Mouse (Mus musculus) subcutaneous adipose tissue, adult 2 months (tissue): ENCODE data around the gene Gm10717. TPM values are rescaled to one million over a fixed set of nuclear protein-coding genes. Genes with fewer than 3 reads are reported as not detected.

Experiments
- polyA plus RNA-seq: library from polyadenylated mRNA; depleted of rRNA; stranded (reverse); fragments of >200 nt; gene quantifications from 2 replicates; pipeline ENCODE4 v1.2.3, GENCODE M21; 2012; ENCODE audit warnings: low replicate concordance; rRNA removed

The Gm10717 gene
- polyA plus RNA-seq, result not detected in 2 replicates

DNA sequence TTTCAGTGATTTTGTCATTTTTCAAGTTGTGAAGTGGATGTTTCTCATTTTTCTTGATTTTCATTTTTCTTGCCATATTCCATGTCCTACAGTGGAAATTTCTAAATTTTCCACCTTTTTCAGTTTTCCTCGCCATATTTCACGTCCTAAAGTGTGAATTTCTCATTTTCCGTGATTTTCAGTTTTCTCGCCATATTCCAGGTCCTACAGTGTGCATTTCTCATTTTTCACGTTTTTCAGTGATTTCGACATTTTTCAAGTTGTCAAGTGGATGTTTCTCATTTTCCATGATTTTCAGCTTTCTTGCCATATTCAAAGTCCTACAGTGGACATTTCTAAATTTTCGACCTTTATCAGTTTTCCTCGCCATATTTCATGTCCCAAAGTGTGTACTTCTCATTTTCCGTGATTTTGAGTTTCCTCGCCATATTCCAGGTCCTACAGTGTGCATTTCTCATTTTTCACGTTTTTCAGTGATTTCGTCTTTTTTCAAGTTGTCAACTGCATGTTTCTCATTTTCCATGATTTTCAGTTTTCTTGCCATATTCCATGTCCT lies at the start of gene Gm10717:
Gene Gm10717, plus strand, starts transcription at position 506 of the 556 bp plus-strand sequence.

GRCm38 (mm10) chr9:3000445-3000972 lies 24.7 kb upstream of the Gm10717 start, which contains the start of gene Gm10722:
Gene Gm10722, plus strand, starts transcription at chr9:3000922.

DNA sequence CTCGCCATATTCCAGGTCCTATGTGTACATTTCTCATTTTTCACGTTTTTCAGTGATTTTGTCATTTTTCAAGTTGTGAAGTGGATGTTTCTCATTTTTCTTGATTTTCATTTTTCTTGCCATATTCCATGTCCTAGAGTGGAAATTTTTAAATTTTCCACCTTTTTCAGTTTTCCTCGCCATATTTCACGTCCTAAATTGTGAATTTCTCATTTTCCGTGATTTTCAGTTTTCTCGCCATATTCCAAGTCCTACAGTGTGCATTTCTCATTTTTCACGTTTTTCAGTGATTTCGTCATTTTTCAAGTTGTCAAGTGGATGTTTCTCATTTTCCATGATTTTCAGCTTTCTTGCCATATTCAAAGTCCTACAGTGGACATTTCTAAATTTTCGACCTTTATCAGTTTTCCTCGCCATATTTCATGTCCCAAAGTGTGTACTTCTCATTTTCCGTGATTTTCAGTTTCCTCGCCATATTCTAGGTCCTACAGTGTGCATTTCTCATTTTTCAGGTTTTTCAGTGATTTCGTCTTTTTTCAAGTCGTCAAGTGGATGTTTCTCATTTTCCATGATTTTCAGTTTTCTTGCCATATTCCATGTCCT lies 22.3 kb upstream of the Gm10717 start, which contains the start of gene Gm11168:
Gene Gm11168, plus strand, starts transcription at position 553 of the 603 bp plus-strand sequence.

GRCm38 (mm10) chr9:3012733-3013279 lies 12.4 kb upstream of the Gm10717 start, which contains the start of gene Gm10721:
Gene Gm10721, plus strand, starts transcription at chr9:3013140.

DNA sequence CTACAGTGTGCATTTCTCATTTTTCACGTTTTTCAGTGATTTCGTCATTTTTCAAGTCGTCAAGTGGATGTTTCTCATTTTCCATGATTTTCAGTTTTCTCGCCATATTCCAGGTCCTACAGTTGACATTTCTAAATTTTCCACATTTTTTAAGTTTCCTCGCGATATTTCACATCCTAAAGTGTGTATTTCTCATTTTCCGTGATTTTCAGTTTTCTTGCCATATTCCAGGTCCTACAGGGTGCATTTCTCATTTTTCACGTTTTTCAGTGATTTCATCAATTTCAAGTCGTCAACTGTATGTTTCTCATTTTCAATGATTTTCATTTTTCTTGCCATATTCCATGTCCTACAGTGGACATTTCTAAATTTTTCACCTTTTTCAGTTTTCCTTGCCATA lies 9.9 kb upstream of the Gm10717 start, which contains the start of gene Gm10720:
Gene Gm10720, plus strand, starts transcription at position 301 of the 400 bp plus-strand sequence.

GRCm38 (mm10) chr9:3017108-3017507 lies 8.1 kb upstream of the Gm10717 start, which contains the start of gene Gm10719:
Gene Gm10719, plus strand, starts transcription at chr9:3017408.

GRCm38 (mm10) chr9:3023312-3023984 lies 1.8 kb upstream of the Gm10717 start, which contains the start of gene Gm10718:
Gene Gm10718, plus strand, starts transcription at chr9:3023547.

DNA sequence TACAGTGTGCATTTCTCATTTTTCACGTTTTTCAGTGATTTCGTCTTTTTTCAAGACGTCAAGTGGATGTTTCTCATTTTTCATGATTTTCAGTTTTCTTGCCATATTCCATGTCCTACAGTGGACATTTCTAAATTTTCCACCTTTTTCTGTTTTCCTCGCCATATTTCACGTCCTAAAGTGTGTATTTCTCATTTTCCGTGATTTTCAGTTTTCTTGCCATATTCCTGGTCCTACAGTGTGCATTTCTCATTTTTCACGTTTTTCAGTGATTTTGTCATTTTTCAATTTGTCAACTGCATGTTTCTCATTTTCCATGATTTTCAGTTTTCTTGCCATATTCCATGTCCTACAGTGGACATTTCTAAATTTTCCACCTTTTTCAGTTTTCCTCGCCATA lies 9.1 kb downstream of the Gm10717 start, which contains the start of gene Gm17535:
Gene Gm17535, plus strand, starts transcription at position 301 of the 400 bp plus-strand sequence.

GRCm38 (mm10) chr9:3036577-3036976 lies 11.4 kb downstream of the Gm10717 start, which contains the start of gene Gm10715:
Gene Gm10715, plus strand, starts transcription at chr9:3036877.

Other genes starting within 250 kb of the Gm10717 start
- gene Gm10722, start 24.5 kb upstream of the Gm10717 start, polyA plus RNA-seq, result not detected in 2 replicates
- gene Gm11168, start 22.1 kb upstream of the Gm10717 start, polyA plus RNA-seq, result not detected in 2 replicates
- not detected in 2 replicates for gene Gm10721, start 12.3 kb upstream of the Gm10717 start, polyA plus RNA-seq
- not detected in 2 replicates for gene Gm10720, start 9.8 kb upstream of the Gm10717 start, polyA plus RNA-seq
- not detected in 2 replicates for gene Gm10719, start 8.0 kb upstream of the Gm10717 start, polyA plus RNA-seq
- gene Gm10718, start 1.9 kb upstream of the Gm10717 start, polyA plus RNA-seq, result not detected in 2 replicates
- not detected in 2 replicates for gene Gm17535, start 9.2 kb downstream of the Gm10717 start, polyA plus RNA-seq
- gene Gm10715, start 11.5 kb downstream of the Gm10717 start, polyA plus RNA-seq, result not detected in 2 replicates